Mouse (Mus musculus) lung, adult 2 months (tissue): Measurements from ENCODE around the gene Pnpo.

Experiments used
- CTCF ChIP-seq: fragments of 200-500 bp; IDR thresholded peaks from 2 replicates; pipeline ENCODE4 v1.5.1; 2011; ENCODE audit warnings: mild to moderate bottlenecking, low read length, control low read depth; ENCODE audit not compliant: insufficient read depth
- POLR2A ChIP-seq: fragments of 200-500 bp; IDR thresholded peaks from 2 replicates; pipeline ENCODE4 v1.6.1; 2011; ENCODE audit warnings: low read depth, mild to moderate bottlenecking, control low read depth, low read length, borderline replicate concordance; ENCODE audit errors: extremely low read depth

DNA sequence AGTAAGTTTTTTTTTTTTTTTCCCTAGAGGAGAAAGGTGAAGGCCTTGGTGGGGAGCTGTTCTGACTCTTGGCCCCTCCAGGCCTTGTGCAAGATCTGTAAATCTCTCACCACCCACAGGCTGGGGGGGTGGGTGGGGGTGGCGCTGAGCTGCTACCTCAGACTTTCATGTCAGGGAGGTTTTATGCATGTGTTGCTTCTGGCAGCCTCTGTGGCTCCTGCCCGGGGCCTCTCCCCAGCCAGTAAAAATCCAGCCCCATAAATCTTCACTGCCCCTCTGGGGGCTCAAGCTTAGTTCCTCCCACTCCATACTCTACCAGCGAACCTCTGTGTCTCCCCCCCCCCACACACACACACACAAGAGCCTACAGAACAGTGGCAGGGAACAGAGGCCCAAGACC, 42.7 kb upstream of the Pnpo start:
- TF ChIP-seq CTCF (no peak), POLR2A (no peak)
